Mouse (Mus musculus): ENCODE measurements around the gene Hook2. TPM values are rescaled to one million over a fixed set of nuclear protein-coding genes. Genes with fewer than 3 reads are reported as not detected.

The Hook2 gene
- polyA plus RNA-seq, 1 experiment from 2014 or later: 18.7 TPM

- no peak for ATAC-seq (ENCODE audit: low FRiP score)
- H3K27ac ChIP-seq: no peak overlapping the region
- H3K4me1 ChIP-seq: peaks cover 26% of the 10 kb centered on the region
- H3K4me3 ChIP-seq: no peak overlapping the region
- H3K9ac ChIP-seq: no peak overlapping the region
- no peaks in the 10 kb centered on the region for H3K27me3 ChIP-seq
- no peaks in the 10 kb centered on the region for H3K9me3 ChIP-seq (replicated peaks)
- no peak overlapping the region for H3K4me2 ChIP-seq (replicated peaks)
- WGBS: 94% methylated on average over 4 of the region's 4 CpGs
- H3K36me3 ChIP-seq: peaks cover 7% of the 10 kb centered on the region
Observed at GRCm38 (mm10) chr8:84963952-84964351, 26.5 kb upstream of the Hook2 start.

- Histone ChIP-seq H3K9ac (peak overlapping the region; percentile 66), H3K27ac (peak overlapping the region; percentile 57; the same call in 1 of the 2 replicates), H3K4me1 (peaks cover 31% of the 10 kb centered on the region), H3K4me2 (replicated peaks) (peak overlapping the region; percentile 86), H3K4me3 (peak overlapping the region; percentile 63), H3K36me3 (peaks cover under 1% of the 10 kb centered on the region; the same call in 1 of the 2 replicates), H3K9me3 (replicated peaks) (no peaks in the 10 kb centered on the region), H3K27me3 (no peaks in the 10 kb centered on the region)
- peak; percentile 75 for ATAC-seq (ENCODE audit: low FRiP score)
- under 1% methylated on average over 41 of the region's 41 CpGs for WGBS
Observed at GRCm38 (mm10) chr8:84965731-84966291, 24.6 kb upstream of the Hook2 start.

GRCm38 (mm10) chr8:84966603-84967002, 23.8 kb upstream of the Hook2 start:
- no peak for ATAC-seq (ENCODE audit: low FRiP score)
- Histone ChIP-seq H3K4me1 (peaks cover 39% of the 10 kb centered on the region), H3K27me3 (no peaks in the 10 kb centered on the region), H3K36me3 (peaks cover 8% of the 10 kb centered on the region), H3K9ac (no peak overlapping the region), H3K4me2 (replicated peaks) (peak overlapping the region; percentile 86; the same call in 1 of the 2 replicates), H3K9me3 (replicated peaks) (no peaks in the 10 kb centered on the region), H3K27ac (no peak overlapping the region), H3K4me3 (peak overlapping the region; percentile 63; the same call in 1 of the 2 replicates)
- WGBS: 51% methylated on average over 3 of the region's 3 CpGs

- Histone ChIP-seq H3K4me3 (no peak overlapping the region), H3K9ac (no peak overlapping the region), H3K27ac (no peak overlapping the region), H3K4me2 (replicated peaks) (no peak overlapping the region), H3K4me1 (peaks cover 41% of the 10 kb centered on the region), H3K27me3 (no peaks in the 10 kb centered on the region), H3K36me3 (peaks cover 19% of the 10 kb centered on the region), H3K9me3 (replicated peaks) (no peaks in the 10 kb centered on the region)
- ATAC-seq (ENCODE audit: low FRiP score): no peak
- WGBS: 88% methylated on average over 13 of the region's 13 CpGs
Observed at GRCm38 (mm10) chr8:84967532-84968304, 22.7 kb upstream of the Hook2 start.

- H3K9me3 ChIP-seq (replicated peaks): no peaks in the 10 kb centered on the region
- H3K4me2 ChIP-seq (replicated peaks): peak overlapping the region; percentile 91
- peak overlapping the region; percentile 91 for H3K9ac ChIP-seq
- peaks cover 41% of the 10 kb centered on the region for H3K4me1 ChIP-seq
- peak overlapping the region; percentile 78 for H3K4me3 ChIP-seq
- no peak for ATAC-seq (ENCODE audit: low FRiP score)
- H3K27ac ChIP-seq: peak overlapping the region; percentile 80; the same call in 1 of the 2 replicates
- peaks cover 29% of the 10 kb centered on the region for H3K36me3 ChIP-seq
- H3K27me3 ChIP-seq: no peaks in the 10 kb centered on the region
- 23% methylated on average over 2 of the region's 2 CpGs for WGBS
Observed at GRCm38 (mm10) chr8:84968650-84969049, 21.8 kb upstream of the Hook2 start.

GRCm38 (mm10) chr8:84969241-84970134, 20.9 kb upstream of the Hook2 start, which contains the start of the genes Gm49661, Prdx2 and Rnaseh2a:
Gene Gm49661, minus strand, starts transcription at chr8:84969433.
Gene Prdx2, plus strand, starts transcription at chr8:84969587.
Gene Rnaseh2a, minus strand, starts transcription at chr8:84969767.
- peak within 1 kb of the TSS; percentile 78 for H3K4me3 ChIP-seq
- WGBS: under 1% methylated on average over 56 of the region's 56 CpGs
- peak within 1 kb of the TSS; percentile 91 for H3K9ac ChIP-seq
- peak; percentile 73 for ATAC-seq (ENCODE audit: low FRiP score)
- no peaks in the 10 kb centered on the region for H3K9me3 ChIP-seq (replicated peaks)
- peak within 1 kb of the TSS; percentile 80 for H3K27ac ChIP-seq
- peaks cover 35% of the 10 kb centered on the region for H3K36me3 ChIP-seq
- no peaks in the 10 kb centered on the region for H3K27me3 ChIP-seq
- peak within 1 kb of the TSS; percentile 91 for H3K4me2 ChIP-seq (replicated peaks)
- H3K4me1 ChIP-seq: peaks cover 41% of the 10 kb centered on the region

- Histone ChIP-seq H3K27me3 (no peaks in the 10 kb centered on the region), H3K9ac (peak overlapping the region; percentile 91), H3K9me3 (replicated peaks) (no peaks in the 10 kb centered on the region), H3K36me3 (peaks cover 35% of the 10 kb centered on the region), H3K4me2 (replicated peaks) (peak overlapping the region; percentile 91), H3K27ac (peak overlapping the region; percentile 80), H3K4me3 (peak overlapping the region; percentile 78), H3K4me1 (peaks cover 36% of the 10 kb centered on the region)
- no peak for ATAC-seq (ENCODE audit: low FRiP score)
- 10% methylated on average over 21 of the region's 21 CpGs for WGBS
Observed at GRCm38 (mm10) chr8:84970135-84970790, 20.1 kb upstream of the Hook2 start.

- H3K4me2 ChIP-seq (replicated peaks): peak overlapping the region; percentile 91
- H3K27ac ChIP-seq: 0 out of 2 replicates have a peak overlapping the region, but pooled peaks have one; percentile 80
- peak overlapping the region; percentile 78 for H3K4me3 ChIP-seq
- ATAC-seq (ENCODE audit: low FRiP score): no peak
- no peaks in the 10 kb centered on the region for H3K27me3 ChIP-seq
- peaks cover 37% of the 10 kb centered on the region for H3K4me1 ChIP-seq
- no peaks in the 10 kb centered on the region for H3K9me3 ChIP-seq (replicated peaks)
- peaks cover 35% of the 10 kb centered on the region for H3K36me3 ChIP-seq
- H3K9ac ChIP-seq: peak overlapping the region; percentile 91
- 73% methylated on average over 5 of the region's 5 CpGs for WGBS
Observed at GRCm38 (mm10) chr8:84970913-84971312, 19.5 kb upstream of the Hook2 start.

GRCm38 (mm10) chr8:84973079-84973478, 17.3 kb upstream of the Hook2 start:
- Histone ChIP-seq H3K9me3 (replicated peaks) (no peaks in the 10 kb centered on the region), H3K4me3 (no peak overlapping the region), H3K27me3 (peaks cover 13% of the 10 kb centered on the region), H3K4me2 (replicated peaks) (no peak overlapping the region), H3K27ac (no peak overlapping the region), H3K4me1 (peaks cover 47% of the 10 kb centered on the region), H3K36me3 (peaks cover 35% of the 10 kb centered on the region), H3K9ac (no peak overlapping the region)
- 91% methylated on average over 1 of the region's 1 CpGs for WGBS
- no peak for ATAC-seq (ENCODE audit: low FRiP score)

- H3K27ac ChIP-seq: no peak overlapping the region
- H3K4me3 ChIP-seq: no peak overlapping the region
- peaks cover 51% of the 10 kb centered on the region for H3K4me1 ChIP-seq
- peaks cover 22% of the 10 kb centered on the region for H3K27me3 ChIP-seq
- H3K4me2 ChIP-seq (replicated peaks): no peak overlapping the region
- ATAC-seq (ENCODE audit: low FRiP score): no peak
- no peaks in the 10 kb centered on the region for H3K9me3 ChIP-seq (replicated peaks)
- peaks cover 35% of the 10 kb centered on the region for H3K36me3 ChIP-seq
- 67% methylated on average over 4 of the region's 4 CpGs for WGBS
- no peak overlapping the region for H3K9ac ChIP-seq
Observed at GRCm38 (mm10) chr8:84973803-84974542, 16.4 kb upstream of the Hook2 start.

GRCm38 (mm10) chr8:84974543-84975142, 15.8 kb upstream of the Hook2 start:
- WGBS: 85% methylated on average over 8 of the region's 8 CpGs
- Histone ChIP-seq H3K4me3 (no peak overlapping the region), H3K27ac (no peak overlapping the region), H3K4me1 (peaks cover 58% of the 10 kb centered on the region), H3K27me3 (peaks cover 29% of the 10 kb centered on the region), H3K9ac (no peak overlapping the region), H3K36me3 (peaks cover 35% of the 10 kb centered on the region), H3K9me3 (replicated peaks) (no peaks in the 10 kb centered on the region), H3K4me2 (replicated peaks) (no peak overlapping the region)
- ATAC-seq (ENCODE audit: low FRiP score): no peak

All from hindbrain, embryonic 12.5 days (tissue).